Mouse (Mus musculus): Measurements from ENCODE around the gene Map4.

- TF ChIP-seq POLR2A (IDR thresholded peaks at IDR 0.05; ENCODE audit: control insufficient read depth, low read depth, low read length), result no peak
- TF ChIP-seq CTCF (IDR thresholded peaks at IDR 0.05; ENCODE audit: control insufficient read depth, insufficient read depth, insufficient replicate concordance, low read depth, low read length), result no peak
Observed at GRCm38 (mm10) chr9:109932756-109933375, 1.6 kb downstream of the Map4 start.

Measured in testis, adult 2 months (tissue).